Mouse (Mus musculus): Measurements from ENCODE around the gene Cdk17.

Gene Cdk17

GRCm38 (mm10) chr10:93265833-93266232 is 105.2 kb downstream of the Cdk17 start:
- DNase-seq: no peak

GRCm38 (mm10) chr10:93266521-93266920 is 105.8 kb downstream of the Cdk17 start:
- DNase-seq: no peak

GRCm38 (mm10) chr10:93267509-93267908 is 106.8 kb downstream of the Cdk17 start:
- no peak for DNase-seq

- DNase-seq: no peak
Measured at GRCm38 (mm10) chr10:93268339-93268738, 107.7 kb downstream of the Cdk17 start.

- no peak for DNase-seq
Measured at GRCm38 (mm10) chr10:93269744-93270143, 109.1 kb downstream of the Cdk17 start.

- no peak for DNase-seq
Measured at GRCm38 (mm10) chr10:93270889-93271460, 110.3 kb downstream of the Cdk17 start.

GRCm38 (mm10) chr10:93271831-93272230 is 111.2 kb downstream of the Cdk17 start:
- no peak for DNase-seq

GRCm38 (mm10) chr10:93272986-93273982 is 112.6 kb downstream of the Cdk17 start:
- no peak for DNase-seq

GRCm38 (mm10) chr10:93274277-93274696 is 113.6 kb downstream of the Cdk17 start:
- no peak for DNase-seq

GRCm38 (mm10) chr10:93275212-93276136 is 114.8 kb downstream of the Cdk17 start:
- DNase-seq: peak; percentile 93

- DNase-seq: peak; percentile 92
Measured at GRCm38 (mm10) chr10:93276349-93276763, 115.7 kb downstream of the Cdk17 start.

- peak; percentile 74 for DNase-seq
Measured at GRCm38 (mm10) chr10:93276857-93277256, 116.2 kb downstream of the Cdk17 start.

- DNase-seq: no peak
Measured at GRCm38 (mm10) chr10:93278361-93278760, 117.7 kb downstream of the Cdk17 start.

GRCm38 (mm10) chr10:93279062-93279461 is 118.4 kb downstream of the Cdk17 start:
- no peak for DNase-seq

- no peak for DNase-seq
Measured at GRCm38 (mm10) chr10:93280586-93280985, 119.9 kb downstream of the Cdk17 start.

- no peak for DNase-seq
Measured at GRCm38 (mm10) chr10:93281092-93281491, 120.4 kb downstream of the Cdk17 start.

- DNase-seq: no peak
Measured at GRCm38 (mm10) chr10:93282526-93282964, 121.9 kb downstream of the Cdk17 start.

GRCm38 (mm10) chr10:93283258-93283657 is 122.6 kb downstream of the Cdk17 start:
- DNase-seq: no peak

- DNase-seq: no peak
Measured at GRCm38 (mm10) chr10:93285489-93285888, 124.8 kb downstream of the Cdk17 start.

GRCm38 (mm10) chr10:93287551-93288145 is 127.0 kb downstream of the Cdk17 start:
- no peak for DNase-seq

GRCm38 (mm10) chr10:93288336-93288735 is 127.7 kb downstream of the Cdk17 start:
- no peak for DNase-seq

GRCm38 (mm10) chr10:93289404-93289803 is 128.7 kb downstream of the Cdk17 start:
- no peak for DNase-seq

Measured in cerebellum, adult 8-10 months (tissue).